Mouse (Mus musculus) embryonic facial prominence, embryonic 10.5 days (tissue): Measurements from ENCODE around the gene Eng. TPM values are rescaled to one million over a fixed set of nuclear protein-coding genes. Genes with fewer than 3 reads are reported as not detected.

Source experiments
- DNase-seq: peaks from one replicate; pipeline ENCODE4 v3.0.0-alpha.2; 2017; ENCODE audit warnings: low spot score
- H3K27ac ChIP-seq: fragments of 300-500 bp; sonication (generic); replicated peaks from 2 replicates; pipeline ENCODE4 v1.5.1; 2016; ENCODE audit warnings: mild to moderate bottlenecking
- H3K27me3 ChIP-seq: fragments of 300-500 bp; sonication (generic); replicated peaks from 2 replicates; pipeline ENCODE4 v1.6.1; 2016; ENCODE audit warnings: low read depth, mild to moderate bottlenecking; ENCODE audit not compliant: poor library complexity, severe bottlenecking
- H3K36me3 ChIP-seq: fragments of 300-500 bp; sonication (generic); replicated peaks from 2 replicates; pipeline ENCODE4 v1.6.1; 2016; ENCODE audit warnings: mild to moderate bottlenecking, moderate library complexity
- H3K4me1 ChIP-seq: fragments of 300-500 bp; sonication (generic); 2 replicates; pipeline ENCODE4 v1.6.1; 2016
- H3K4me3 ChIP-seq: fragments of 300-500 bp; sonication (generic); 2 replicates; pipeline ENCODE4 v1.5.1; 2016; ENCODE audit warnings: mild to moderate bottlenecking, moderate library complexity
- H3K9me3 ChIP-seq: fragments of 300-500 bp; sonication (generic); 2 replicates; pipeline ENCODE4 v1.6.1; 2016; ENCODE audit warnings: mild to moderate bottlenecking
- WGBS: fragments of 180-500 bp; shearing (Covaris S2); methylation state at CpG from one replicate; pipeline ENCODE4 v1.1.7; 2016; 5-methylcytosine and 5-hydroxymethylcytosine counted together
- polyA plus RNA-seq: library from polyadenylated mRNA; unstranded; fragments of >200 nt; fragmentation: Nextera tagmentation; extraction: Ambion mirVana; gene quantifications from 2 replicates; pipeline ENCODE4 v1.2.1, GENCODE M21; 2016

The Eng gene
- polyA plus RNA-seq, 1 experiment from 2014 or later = 25.5 TPM

DNA sequence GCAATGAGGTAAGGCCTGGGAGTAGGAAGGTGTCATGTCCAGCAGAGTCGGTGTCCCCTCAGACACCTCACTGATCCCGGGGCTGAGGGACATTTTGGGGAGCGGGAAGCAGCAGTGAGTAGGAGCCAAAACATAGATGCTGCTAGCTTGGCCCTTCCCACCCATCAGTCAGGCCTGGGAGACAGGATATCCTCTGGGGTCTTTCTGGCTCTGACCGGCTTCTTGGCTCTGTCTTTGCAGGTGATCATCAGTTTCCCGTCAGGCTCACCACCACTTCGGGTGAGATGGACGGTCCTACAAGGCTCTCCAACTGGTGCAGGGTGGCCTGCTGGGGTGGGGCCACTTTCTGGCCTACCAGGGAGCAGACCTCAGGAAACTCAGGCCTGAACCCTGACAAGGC is 31.3 kb downstream of the Eng start:
- DNase-seq = no peak
- no peaks in the 10 kb centered on the region for H3K9me3 ChIP-seq
- peaks cover 27% of the 10 kb centered on the region for H3K36me3 ChIP-seq
- H3K27me3 ChIP-seq = no peaks in the 10 kb centered on the region
- 91% methylated on average over 7 of the region's 7 CpGs for WGBS
- H3K4me1 ChIP-seq = peaks cover 23% of the 10 kb centered on the region
- H3K27ac ChIP-seq = no peak overlapping the region
- no peak overlapping the region for H3K4me3 ChIP-seq

DNA sequence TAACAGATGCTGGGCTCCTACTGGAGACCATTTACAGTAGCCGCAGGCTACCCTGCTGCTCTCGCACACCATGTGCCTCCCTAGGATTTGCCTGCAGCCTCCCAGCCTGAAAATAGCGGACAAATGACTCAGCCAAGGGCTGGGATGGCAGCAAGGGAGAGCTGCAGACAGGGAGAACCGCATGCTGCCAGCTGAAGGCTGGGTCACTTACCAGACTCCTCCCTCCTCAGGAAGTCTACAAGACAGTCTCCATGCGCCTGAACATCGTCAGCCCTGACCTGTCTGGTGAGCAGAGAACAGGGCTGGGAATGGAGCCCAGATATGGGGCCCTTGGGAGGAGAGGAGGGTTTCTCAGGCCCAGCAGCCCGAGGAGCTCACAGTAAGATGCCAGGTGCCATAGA is 33.7 kb downstream of the Eng start:
- no peak for DNase-seq
- Histone ChIP-seq H3K9me3 (no peaks in the 10 kb centered on the region), H3K4me3 (no peak overlapping the region), H3K27me3 (no peaks in the 10 kb centered on the region), H3K27ac (peak overlapping the region; percentile 55), H3K4me1 (peaks cover 26% of the 10 kb centered on the region), H3K36me3 (peaks cover 38% of the 10 kb centered on the region)
- 61% methylated on average over 7 of the region's 7 CpGs for WGBS

DNA sequence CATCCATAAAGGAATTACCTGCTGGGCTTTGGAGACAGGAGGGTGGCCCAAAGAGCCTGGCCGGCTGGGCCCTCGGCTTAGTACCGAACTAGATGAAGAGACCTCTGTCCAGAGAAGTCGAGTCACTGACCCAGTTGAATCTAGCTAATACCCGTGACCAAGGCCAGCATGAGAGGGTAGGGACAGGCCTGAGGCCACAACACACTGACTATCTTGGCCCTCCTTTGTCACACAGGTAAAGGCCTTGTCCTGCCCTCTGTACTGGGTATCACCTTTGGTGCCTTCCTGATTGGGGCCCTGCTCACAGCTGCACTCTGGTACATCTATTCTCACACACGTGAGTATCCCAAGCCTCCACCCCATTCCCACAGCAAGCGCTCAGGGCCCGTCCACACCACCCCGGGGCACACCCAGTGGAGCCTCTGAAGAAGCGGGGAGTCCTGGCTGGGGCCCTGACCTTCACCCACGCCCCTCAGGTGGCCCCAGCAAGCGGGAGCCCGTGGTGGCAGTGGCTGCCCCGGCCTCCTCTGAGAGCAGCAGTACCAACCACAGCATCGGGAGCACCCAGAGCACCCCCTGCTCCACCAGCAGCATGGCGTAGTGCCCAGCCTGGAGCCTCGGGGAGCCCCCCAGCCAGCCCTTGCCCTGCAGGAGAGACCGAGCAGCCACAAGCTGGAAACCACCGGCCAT is 34.7 kb downstream of the Eng start:
- Histone ChIP-seq H3K27ac (peak overlapping the region; percentile 55), H3K27me3 (no peaks in the 10 kb centered on the region)
- 88% methylated on average over 19 of the region's 19 CpGs for WGBS

DNA sequence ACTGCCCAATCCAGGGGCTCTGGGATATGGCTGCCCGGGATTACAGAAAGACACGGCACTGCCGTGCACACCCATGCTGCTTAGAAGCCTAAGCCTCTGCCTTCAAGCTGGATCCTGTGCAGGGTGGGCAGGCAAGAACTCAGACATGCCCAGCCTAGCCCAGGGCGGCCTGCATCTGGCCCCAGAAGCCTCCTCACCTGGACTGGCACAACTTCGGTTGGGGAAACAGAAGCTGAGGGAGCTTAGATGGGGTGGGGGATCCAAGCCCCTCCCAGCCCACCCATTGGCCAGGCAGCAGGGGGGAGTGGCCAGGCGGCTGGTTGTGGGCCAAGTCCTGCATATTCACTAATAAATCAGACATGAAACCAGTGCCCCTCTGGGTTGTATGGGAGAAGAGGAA is 35.4 kb downstream of the Eng start:
- Histone ChIP-seq H3K4me1 (peaks cover 26% of the 10 kb centered on the region), H3K36me3 (peaks cover 52% of the 10 kb centered on the region), H3K4me3 (no peak overlapping the region), H3K27me3 (no peaks in the 10 kb centered on the region), H3K27ac (peak overlapping the region; percentile 1; the same call in 1 of the 2 replicates), H3K9me3 (no peaks in the 10 kb centered on the region)
- WGBS = 65% methylated on average over 6 of the region's 6 CpGs
- peak; percentile 30 for DNase-seq

More for the DNA sequence above, 34.7 kb downstream of the Eng start:
- DNase-seq = no peak
- Histone ChIP-seq H3K36me3 (peaks cover 46% of the 10 kb centered on the region), H3K4me1 (peaks cover 26% of the 10 kb centered on the region), H3K9me3 (no peaks in the 10 kb centered on the region), H3K4me3 (no peak overlapping the region)

DNA sequence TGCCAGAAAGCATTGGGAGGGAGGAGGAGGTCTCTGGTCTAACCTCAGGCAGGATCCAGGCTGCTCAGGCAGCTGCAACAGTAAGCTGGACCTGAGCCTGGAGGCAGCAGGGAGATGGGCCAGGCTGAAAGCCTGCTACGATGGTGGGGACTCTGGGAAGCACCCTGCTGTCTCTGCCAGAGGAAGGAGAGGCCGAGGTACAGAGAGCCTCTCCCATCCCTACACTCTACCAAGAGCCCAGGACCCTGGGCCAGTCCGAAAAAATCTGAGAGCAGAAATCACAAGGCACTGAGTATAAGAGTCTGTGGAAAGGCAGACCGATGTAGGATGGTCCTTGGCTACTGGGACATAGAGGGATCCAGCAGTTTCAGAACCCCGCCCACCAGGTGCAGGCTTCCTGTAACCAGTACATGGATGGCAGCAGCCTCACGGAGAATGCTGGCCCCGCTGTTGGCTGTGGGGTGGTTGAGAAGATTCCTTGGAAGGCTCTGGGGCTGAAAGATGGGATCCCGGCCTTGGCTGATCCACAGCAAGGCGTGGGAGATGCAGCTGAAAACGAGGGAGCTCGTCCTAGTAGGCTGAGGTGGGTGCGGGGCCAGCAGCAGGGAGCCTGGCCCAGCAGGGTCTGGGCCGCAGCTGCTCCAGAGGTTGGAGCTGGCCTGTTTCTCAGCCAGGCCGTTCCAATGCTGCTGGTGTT is 36.5 kb downstream of the Eng start:
- Histone ChIP-seq H3K4me1 (peaks cover 26% of the 10 kb centered on the region), H3K27ac (no peak overlapping the region), H3K27me3 (no peaks in the 10 kb centered on the region), H3K4me3 (no peak overlapping the region), H3K9me3 (no peaks in the 10 kb centered on the region), H3K36me3 (peaks cover 64% of the 10 kb centered on the region)
- 85% methylated on average over 14 of the region's 14 CpGs for WGBS
- no peak for DNase-seq

DNA sequence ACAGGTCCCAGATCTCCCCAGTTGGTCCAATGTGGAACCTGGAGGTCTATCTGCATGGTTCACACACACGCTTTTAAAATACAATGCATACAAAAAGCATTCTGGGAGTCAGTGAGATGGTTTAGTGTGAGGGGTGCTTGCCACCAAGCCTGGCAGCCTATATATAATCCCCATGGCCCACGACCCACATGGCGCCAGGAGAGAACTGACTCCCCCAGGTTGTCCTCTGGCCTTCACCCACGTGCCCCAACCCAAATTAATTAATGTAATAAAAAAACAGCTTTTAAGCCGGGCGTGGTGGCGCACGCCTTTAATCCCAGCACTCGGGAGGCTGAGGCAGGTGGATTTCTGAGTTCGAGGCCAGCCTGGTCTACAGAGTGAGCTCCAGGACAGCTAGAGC is 37.3 kb downstream of the Eng start:
- WGBS = 93% methylated on average over 10 of the region's 10 CpGs

DNA sequence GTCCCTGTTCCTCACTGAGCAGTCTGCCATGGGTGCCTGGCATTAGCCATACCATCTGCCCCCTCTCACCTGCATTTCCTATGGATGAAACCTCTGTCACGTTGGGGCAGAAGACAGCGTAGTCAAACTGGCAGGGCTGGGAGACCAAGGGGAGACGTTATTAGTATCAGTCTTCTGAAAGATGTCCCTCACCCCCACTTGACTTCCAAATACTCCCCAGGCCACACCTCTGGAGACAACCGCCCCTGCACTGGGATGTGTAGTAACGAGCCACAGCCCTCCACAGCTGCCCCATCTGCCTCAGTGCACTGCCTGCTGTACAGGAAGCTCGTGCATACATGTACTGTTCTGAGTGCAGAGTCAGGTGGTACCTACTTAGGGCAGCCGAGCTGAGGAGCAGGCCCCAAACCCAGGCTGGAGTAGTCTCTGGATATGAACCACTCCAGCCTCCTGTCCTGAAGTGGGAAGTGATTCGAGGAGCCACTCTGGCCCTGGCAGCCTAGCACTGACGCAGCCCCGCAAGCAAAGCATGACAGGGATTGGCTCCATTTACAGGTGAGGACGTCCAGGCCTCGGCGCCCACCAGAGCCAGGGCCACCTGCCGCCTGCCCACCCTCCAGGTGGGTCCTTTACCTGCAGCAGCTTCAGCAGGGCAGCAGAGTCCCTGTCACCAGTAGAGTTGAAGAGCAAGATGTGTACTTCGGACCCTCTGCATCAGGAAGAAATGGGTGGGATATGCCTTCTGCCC is 38.5 kb downstream of the Eng start:
- no peak for DNase-seq
- H3K27ac ChIP-seq = no peak overlapping the region
- H3K27me3 ChIP-seq = no peaks in the 10 kb centered on the region
- 92% methylated on average over 15 of the region's 15 CpGs for WGBS
- peaks cover 31% of the 10 kb centered on the region for H3K4me1 ChIP-seq
- H3K36me3 ChIP-seq = peaks cover 70% of the 10 kb centered on the region
- H3K4me3 ChIP-seq = no peak overlapping the region
- H3K9me3 ChIP-seq = no peaks in the 10 kb centered on the region

More for the DNA sequence above, 37.3 kb downstream of the Eng start:
- peaks cover 70% of the 10 kb centered on the region for H3K36me3 ChIP-seq
- no peak for DNase-seq
- H3K4me1 ChIP-seq = peaks cover 26% of the 10 kb centered on the region
- no peaks in the 10 kb centered on the region for H3K9me3 ChIP-seq
- no peaks in the 10 kb centered on the region for H3K27me3 ChIP-seq
- no peak overlapping the region for H3K27ac ChIP-seq
- no peak overlapping the region for H3K4me3 ChIP-seq

DNA sequence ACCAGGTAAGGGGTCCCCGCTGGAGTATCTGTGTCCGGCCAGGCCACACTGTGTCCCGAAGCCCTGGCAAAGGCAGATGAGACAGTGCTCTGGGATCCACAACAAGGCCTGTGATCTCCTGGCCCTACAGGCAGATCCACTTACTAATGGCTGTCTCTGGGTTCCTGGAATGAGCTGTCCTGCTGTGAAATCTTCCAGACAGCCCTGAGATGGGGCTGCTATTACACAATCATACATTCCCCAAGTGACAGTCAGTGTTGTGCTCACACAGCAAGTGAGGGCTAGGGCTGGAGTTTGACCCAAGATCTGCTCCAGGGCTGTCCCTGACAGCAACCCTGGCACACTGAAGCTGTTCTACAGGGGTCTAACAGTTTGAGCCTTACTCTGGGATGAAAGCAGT is 39.4 kb downstream of the Eng start:
- Histone ChIP-seq H3K4me1 (peaks cover 29% of the 10 kb centered on the region), H3K36me3 (peaks cover 70% of the 10 kb centered on the region), H3K9me3 (no peaks in the 10 kb centered on the region), H3K27ac (no peak overlapping the region), H3K4me3 (no peak overlapping the region), H3K27me3 (no peaks in the 10 kb centered on the region)
- WGBS = 94% methylated on average over 3 of the region's 3 CpGs
- DNase-seq = no peak

DNA sequence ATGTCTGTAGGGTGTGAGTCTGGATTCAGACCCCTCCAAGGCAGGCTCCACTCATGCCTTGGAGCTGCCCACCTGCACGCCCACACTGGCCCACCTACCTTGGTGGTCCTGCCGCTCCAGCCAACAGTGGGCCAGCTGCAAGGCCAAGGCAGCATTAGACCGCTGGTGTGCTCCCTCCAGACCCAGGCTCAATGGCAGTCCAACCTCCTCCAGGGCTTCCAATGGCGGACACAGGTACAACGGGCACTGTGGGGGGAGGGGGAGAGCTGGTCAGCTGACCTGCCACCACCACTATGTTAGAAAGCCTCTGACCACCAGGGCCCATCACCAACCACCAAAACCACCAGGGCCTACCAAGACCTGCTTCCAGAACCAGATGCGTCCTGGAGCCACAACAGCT is 40.2 kb downstream of the Eng start:
- Histone ChIP-seq H3K9me3 (no peaks in the 10 kb centered on the region), H3K27ac (no peak overlapping the region), H3K4me1 (peaks cover 30% of the 10 kb centered on the region), H3K27me3 (no peaks in the 10 kb centered on the region), H3K36me3 (peaks cover 76% of the 10 kb centered on the region), H3K4me3 (no peak overlapping the region)
- 95% methylated on average over 6 of the region's 6 CpGs for WGBS
- no peak for DNase-seq

DNA sequence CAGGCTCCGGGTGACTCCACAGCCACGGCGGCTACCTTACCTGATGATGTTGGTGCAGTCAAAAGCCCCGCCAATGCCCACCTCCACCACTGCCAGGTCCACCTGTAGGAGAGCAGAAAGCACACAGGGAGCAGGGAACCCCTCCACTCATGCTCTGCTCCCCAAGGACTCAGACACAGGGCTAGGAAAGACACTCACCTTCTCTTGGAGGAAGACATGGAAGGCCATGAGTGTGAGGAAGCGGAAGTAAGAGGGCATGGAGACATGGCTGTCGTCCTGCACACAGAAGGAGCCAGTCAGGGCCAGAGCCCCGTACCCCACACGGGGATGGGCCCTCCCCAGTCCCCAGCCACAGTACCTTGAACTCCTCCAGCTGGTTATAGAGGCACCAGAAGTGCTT is 41.2 kb downstream of the Eng start:
- peaks cover 74% of the 10 kb centered on the region for H3K36me3 ChIP-seq
- H3K9me3 ChIP-seq = no peaks in the 10 kb centered on the region
- H3K4me3 ChIP-seq = no peak overlapping the region
- DNase-seq = no peak
- peaks cover 31% of the 10 kb centered on the region for H3K4me1 ChIP-seq
- no peaks in the 10 kb centered on the region for H3K27me3 ChIP-seq
- 95% methylated on average over 8 of the region's 8 CpGs for WGBS
- no peak overlapping the region for H3K27ac ChIP-seq

DNA sequence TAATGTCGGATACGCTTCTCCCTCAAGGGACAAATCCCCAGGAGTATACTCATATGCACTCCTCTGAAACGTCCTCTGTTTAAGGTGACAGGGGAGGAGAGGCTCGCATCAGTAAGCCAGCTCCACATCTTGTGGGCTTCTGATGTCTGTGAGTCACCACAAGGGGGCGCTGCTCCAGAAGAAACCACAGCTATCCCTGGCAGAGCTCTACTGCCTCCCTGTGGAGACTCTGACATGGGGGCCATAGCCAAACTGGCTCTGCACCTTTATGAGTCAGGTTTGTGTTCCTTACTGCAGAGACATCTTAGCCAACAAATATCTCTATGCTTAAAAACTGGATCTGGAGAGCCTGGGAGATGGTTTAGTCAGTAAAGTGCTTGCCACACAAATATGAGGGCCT is 43.0 kb downstream of the Eng start:
- Histone ChIP-seq H3K9me3 (no peaks in the 10 kb centered on the region), H3K4me3 (no peak overlapping the region), H3K36me3 (peaks cover 56% of the 10 kb centered on the region), H3K4me1 (peaks cover 45% of the 10 kb centered on the region), H3K27ac (no peak overlapping the region), H3K27me3 (no peaks in the 10 kb centered on the region)
- 19% methylated on average over 5 of the region's 5 CpGs for WGBS
- peak; percentile 91 for DNase-seq

DNA sequence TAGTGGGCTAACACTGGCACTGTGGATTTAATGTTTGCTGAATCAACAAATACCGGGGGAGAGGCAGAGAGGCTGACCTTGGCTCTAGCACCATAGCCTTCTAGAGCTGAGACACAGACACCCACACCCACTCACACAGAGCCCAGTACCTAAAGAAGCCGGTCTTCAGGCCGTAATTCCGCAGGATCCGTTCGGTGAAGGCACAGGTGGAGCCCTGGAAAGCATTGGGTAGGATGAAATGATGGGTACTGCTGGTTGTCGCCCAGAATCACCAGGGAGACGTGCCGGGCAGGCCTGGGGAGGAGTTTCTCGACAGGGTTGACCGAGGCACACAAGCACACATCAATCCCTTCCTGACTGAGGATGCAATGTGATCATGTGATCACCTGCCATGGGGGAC is 44.6 kb downstream of the Eng start:
- H3K36me3 ChIP-seq = peaks cover 40% of the 10 kb centered on the region
- 87% methylated on average over 11 of the region's 11 CpGs for WGBS

More for the DNA sequence above, 44.6 kb downstream of the Eng start:
- H3K4me1 ChIP-seq = peaks cover 48% of the 10 kb centered on the region
- no peak overlapping the region for H3K4me3 ChIP-seq
- DNase-seq = no peak
- no peaks in the 10 kb centered on the region for H3K9me3 ChIP-seq
- H3K27ac ChIP-seq = no peak overlapping the region
- no peaks in the 10 kb centered on the region for H3K27me3 ChIP-seq
